Mouse (Mus musculus) hindbrain, embryonic 12.5 days (tissue): Measurements from ENCODE around the gene Gm45618. TPM values are rescaled to one million over a fixed set of nuclear protein-coding genes. Genes with fewer than 3 reads are reported as not detected.
A peak's percentile ranks its signal among the peaks of the same experiment; 100 is the strongest.

Source experiments
- ATAC-seq: fragments of 200-750 bp; cut with Nextera tagmentation; 2 replicates; pipeline ENCODE4 v1.8.0; 2017; ENCODE audit warnings: moderate TSS enrichment; ENCODE audit not compliant: low FRiP score
- H3K27ac ChIP-seq: fragments of 300-500 bp; sonication (generic); 2 replicates; pipeline ENCODE4 v1.5.1; 2016; ENCODE audit warnings: mild to moderate bottlenecking
- H3K27me3 ChIP-seq: fragments of 300-500 bp; sonication (generic); 2 replicates; pipeline ENCODE4 v1.6.1; 2016; ENCODE audit warnings: mild to moderate bottlenecking
- H3K36me3 ChIP-seq: fragments of 300-500 bp; sonication (generic); 2 replicates; pipeline ENCODE4 v1.6.1; 2016; ENCODE audit warnings: mild to moderate bottlenecking
- H3K4me1 ChIP-seq: fragments of 300-500 bp; sonication (generic); 2 replicates; pipeline ENCODE4 v1.6.1; 2016
- H3K4me2 ChIP-seq: fragments of 300-500 bp; sonication (generic); replicated peaks from 2 replicates; pipeline ENCODE4 v1.6.1; 2016; ENCODE audit warnings: mild to moderate bottlenecking
- H3K4me3 ChIP-seq: fragments of 300-500 bp; sonication (generic); 2 replicates; pipeline ENCODE4 v1.5.1; 2016; ENCODE audit warnings: mild to moderate bottlenecking
- H3K9ac ChIP-seq: fragments of 300-500 bp; sonication (generic); 2 replicates; pipeline ENCODE4 v1.6.1; 2016; ENCODE audit warnings: mild to moderate bottlenecking, moderate library complexity
- H3K9me3 ChIP-seq: fragments of 300-500 bp; sonication (generic); replicated peaks from 2 replicates; pipeline ENCODE4 v1.6.1; 2016; ENCODE audit warnings: mild to moderate bottlenecking
- WGBS: fragments of 180-500 bp; shearing (Covaris S2); methylation state at CpG from one replicate; pipeline ENCODE4 v1.1.7; 2016; 5-methylcytosine and 5-hydroxymethylcytosine counted together
- polyA plus RNA-seq: library from polyadenylated mRNA; unstranded; fragments of >200 nt; fragmentation: Nextera tagmentation; extraction: Ambion mirVana; gene quantifications from 2 replicates; pipeline ENCODE4 v1.2.1, GENCODE M21; 2016

Gm45618 gene
- polyA plus RNA-seq, 1 experiment from 2014 or later: not detected

- peaks cover 31% of the 10 kb centered on the region for H3K27me3 ChIP-seq
- H3K9ac ChIP-seq: peak overlapping the region; percentile 92
- H3K36me3 ChIP-seq: 0 out of 2 replicates have a peak, but pooled peaks cover 2% of the 10 kb centered on the region
- ATAC-seq: no peak
- WGBS: 4% methylated on average over 4 of the region's 4 CpGs
- peak overlapping the region; percentile 78 for H3K27ac ChIP-seq
- peaks cover 74% of the 10 kb centered on the region for H3K4me1 ChIP-seq
- H3K4me3 ChIP-seq: peak overlapping the region; percentile 86
- no peaks in the 10 kb centered on the region for H3K9me3 ChIP-seq
- H3K4me2 ChIP-seq: peak overlapping the region; percentile 84
Observed at GRCm38 (mm10) chr7:142091848-142092247, 28.7 kb downstream of the Gm45618 start.

- H3K36me3 ChIP-seq: peaks cover 14% of the 10 kb centered on the region
- peak overlapping the region; percentile 20; the same call in 1 of the 2 replicates for H3K9ac ChIP-seq
- 51% methylated on average over 17 of the region's 17 CpGs for WGBS
- no peak overlapping the region for H3K4me3 ChIP-seq
- peaks cover 21% of the 10 kb centered on the region for H3K27me3 ChIP-seq
- peak overlapping the region; percentile 81 for H3K27ac ChIP-seq
- peak overlapping the region; percentile 9 for H3K4me2 ChIP-seq
- no peaks in the 10 kb centered on the region for H3K9me3 ChIP-seq
- ATAC-seq: no peak
- H3K4me1 ChIP-seq: peaks cover 65% of the 10 kb centered on the region
Observed at GRCm38 (mm10) chr7:142089648-142090447, 30.7 kb downstream of the Gm45618 start.

GRCm38 (mm10) chr7:142088886-142089285, 31.6 kb downstream of the Gm45618 start:
- 2% methylated on average over 5 of the region's 5 CpGs for WGBS
- H3K9me3 ChIP-seq: no peaks in the 10 kb centered on the region
- H3K36me3 ChIP-seq: peaks cover 21% of the 10 kb centered on the region
- H3K4me1 ChIP-seq: peaks cover 65% of the 10 kb centered on the region
- H3K4me3 ChIP-seq: no peak overlapping the region
- H3K9ac ChIP-seq: peak overlapping the region; percentile 39; the same call in 1 of the 2 replicates
- H3K4me2 ChIP-seq: peak overlapping the region; percentile 9
- peaks cover 23% of the 10 kb centered on the region for H3K27me3 ChIP-seq
- peak overlapping the region; percentile 81 for H3K27ac ChIP-seq
- ATAC-seq: peak; percentile 81

GRCm38 (mm10) chr7:142087069-142087652, 33.4 kb downstream of the Gm45618 start:
- Histone ChIP-seq H3K27me3 (peaks cover 30% of the 10 kb centered on the region), H3K27ac (no peak overlapping the region), H3K4me2 (no peak overlapping the region), H3K4me1 (peaks cover 56% of the 10 kb centered on the region), H3K9ac (0 out of 2 replicates have a peak overlapping the region, but pooled peaks have one; percentile 23), H3K4me3 (no peak overlapping the region), H3K36me3 (peaks cover 35% of the 10 kb centered on the region), H3K9me3 (no peaks in the 10 kb centered on the region)
- 82% methylated on average over 1 of the region's 1 CpGs for WGBS
- ATAC-seq: no peak

GRCm38 (mm10) chr7:142086159-142086905, 34.2 kb downstream of the Gm45618 start:
- Histone ChIP-seq H3K27ac (no peak overlapping the region), H3K27me3 (peaks cover 38% of the 10 kb centered on the region), H3K36me3 (peaks cover 36% of the 10 kb centered on the region), H3K4me3 (no peak overlapping the region), H3K4me2 (no peak overlapping the region), H3K4me1 (peaks cover 53% of the 10 kb centered on the region), H3K9ac (no peak overlapping the region), H3K9me3 (no peaks in the 10 kb centered on the region)
- 85% methylated on average over 4 of the region's 4 CpGs for WGBS
- no peak for ATAC-seq

GRCm38 (mm10) chr7:142084820-142085219, 35.7 kb downstream of the Gm45618 start:
- H3K4me1 ChIP-seq: peaks cover 38% of the 10 kb centered on the region
- H3K9ac ChIP-seq: no peak overlapping the region
- H3K4me2 ChIP-seq: no peak overlapping the region
- peaks cover 36% of the 10 kb centered on the region for H3K36me3 ChIP-seq
- H3K9me3 ChIP-seq: no peaks in the 10 kb centered on the region
- WGBS: 55% methylated on average over 3 of the region's 3 CpGs
- H3K4me3 ChIP-seq: no peak overlapping the region
- no peak for ATAC-seq
- H3K27me3 ChIP-seq: peaks cover 51% of the 10 kb centered on the region
- H3K27ac ChIP-seq: no peak overlapping the region

- no peaks in the 10 kb centered on the region for H3K9me3 ChIP-seq
- H3K4me2 ChIP-seq: no peak overlapping the region
- H3K36me3 ChIP-seq: peaks cover 36% of the 10 kb centered on the region
- no peak overlapping the region for H3K9ac ChIP-seq
- H3K27ac ChIP-seq: no peak overlapping the region
- peaks cover 51% of the 10 kb centered on the region for H3K27me3 ChIP-seq
- 33% methylated on average over 5 of the region's 5 CpGs for WGBS
- H3K4me1 ChIP-seq: peaks cover 34% of the 10 kb centered on the region
- H3K4me3 ChIP-seq: no peak overlapping the region
- ATAC-seq: no peak
Observed at GRCm38 (mm10) chr7:142084395-142084794, 36.1 kb downstream of the Gm45618 start.

GRCm38 (mm10) chr7:142083588-142084317, 36.8 kb downstream of the Gm45618 start:
- WGBS: 32% methylated on average over 12 of the region's 12 CpGs
- H3K9me3 ChIP-seq: no peaks in the 10 kb centered on the region
- no peak overlapping the region for H3K4me2 ChIP-seq
- ATAC-seq: no peak
- peaks cover 51% of the 10 kb centered on the region for H3K27me3 ChIP-seq
- no peak overlapping the region for H3K27ac ChIP-seq
- no peak overlapping the region for H3K9ac ChIP-seq
- H3K4me3 ChIP-seq: no peak overlapping the region
- H3K36me3 ChIP-seq: peaks cover 36% of the 10 kb centered on the region
- peaks cover 28% of the 10 kb centered on the region for H3K4me1 ChIP-seq

- Histone ChIP-seq H3K9me3 (no peaks in the 10 kb centered on the region), H3K4me2 (peak overlapping the region; percentile 34; the same call in 1 of the 2 replicates), H3K27ac (no peak overlapping the region), H3K36me3 (peaks cover 40% of the 10 kb centered on the region), H3K27me3 (peaks cover 51% of the 10 kb centered on the region), H3K9ac (peak overlapping the region; percentile 49; the same call in 1 of the 2 replicates), H3K4me3 (peak overlapping the region; percentile 14; the same call in 1 of the 2 replicates), H3K4me1 (peaks cover 17% of the 10 kb centered on the region)
- 24% methylated on average over 16 of the region's 16 CpGs for WGBS
- ATAC-seq: no peak
Observed at GRCm38 (mm10) chr7:142082607-142083006, 37.9 kb downstream of the Gm45618 start.

GRCm38 (mm10) chr7:142082179-142082578, 38.4 kb downstream of the Gm45618 start:
- Histone ChIP-seq H3K27me3 (peaks cover 51% of the 10 kb centered on the region), H3K9ac (peak overlapping the region; percentile 49; the same call in 1 of the 2 replicates), H3K9me3 (no peaks in the 10 kb centered on the region), H3K27ac (no peak overlapping the region), H3K4me1 (peaks cover 17% of the 10 kb centered on the region), H3K4me2 (peak overlapping the region; percentile 34), H3K4me3 (peak overlapping the region; percentile 14), H3K36me3 (peaks cover 40% of the 10 kb centered on the region)
- no peak for ATAC-seq
- 5% methylated on average over 35 of the region's 38 CpGs for WGBS

GRCm38 (mm10) chr7:142081736-142082135, 38.8 kb downstream of the Gm45618 start:
- Histone ChIP-seq H3K9ac (no peak overlapping the region; the same call in 1 of the 2 replicates), H3K36me3 (peaks cover 37% of the 10 kb centered on the region), H3K9me3 (no peaks in the 10 kb centered on the region), H3K4me3 (peak overlapping the region; percentile 14), H3K27ac (no peak overlapping the region), H3K4me1 (peaks cover 17% of the 10 kb centered on the region), H3K4me2 (peak overlapping the region; percentile 34), H3K27me3 (peaks cover 51% of the 10 kb centered on the region)
- no peak for ATAC-seq
- 32% methylated on average over 17 of the region's 17 CpGs for WGBS
